Mouse (Mus musculus) induced T-regulatory cell, adult 2 months (primary cell): ENCODE results near the gene 9130409I23Rik.
"Not testable (repeated sequence)": the region's sequence is repeated elsewhere in the genome, so short reads cannot be mapped to it uniquely, and the experiment has no call there.

Experiments
- DNase-seq: peaks from one replicate; pipeline ENCODE4 v3.0.0-alpha.2; 2012; ENCODE audit warnings: low read depth

9130409I23Rik gene

DNA sequence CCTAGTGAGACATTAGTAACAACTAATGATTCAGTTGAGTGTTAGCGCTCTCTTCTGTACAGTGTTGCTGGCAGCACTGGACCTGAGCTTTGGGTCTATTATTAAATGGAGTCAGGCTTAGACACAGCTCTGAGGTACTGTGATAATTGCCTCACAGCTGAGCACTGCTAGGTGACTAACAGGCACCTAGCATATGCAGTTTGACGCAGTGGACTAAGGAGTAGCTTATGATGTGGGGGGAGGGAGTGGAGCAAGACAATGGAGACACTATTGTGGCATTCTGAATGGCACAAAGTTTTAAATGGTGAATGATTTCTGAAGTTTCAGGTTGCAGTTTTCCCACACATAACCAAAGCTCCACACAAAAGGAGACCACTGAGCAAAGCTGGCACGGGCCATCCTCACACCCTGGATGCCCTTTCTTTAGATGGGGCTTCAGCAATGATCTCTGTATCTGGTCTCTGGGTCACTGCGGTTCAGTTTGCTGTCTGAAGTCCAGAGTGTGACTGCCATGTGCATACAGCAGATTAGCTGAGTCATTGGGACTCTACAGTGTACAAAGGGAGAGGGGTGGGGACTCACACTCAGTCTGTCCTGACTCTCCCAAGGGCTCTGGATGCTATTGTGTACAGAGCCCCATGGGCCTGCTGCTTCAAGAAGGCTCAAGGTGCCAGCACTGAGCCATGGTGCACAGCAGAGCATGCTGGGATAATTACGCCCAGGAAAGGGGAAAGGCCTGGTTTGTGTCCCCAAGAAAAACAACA is 15.8 kb upstream of the 9130409I23Rik start:
- not testable (repeated sequence) for DNase-seq

DNA sequence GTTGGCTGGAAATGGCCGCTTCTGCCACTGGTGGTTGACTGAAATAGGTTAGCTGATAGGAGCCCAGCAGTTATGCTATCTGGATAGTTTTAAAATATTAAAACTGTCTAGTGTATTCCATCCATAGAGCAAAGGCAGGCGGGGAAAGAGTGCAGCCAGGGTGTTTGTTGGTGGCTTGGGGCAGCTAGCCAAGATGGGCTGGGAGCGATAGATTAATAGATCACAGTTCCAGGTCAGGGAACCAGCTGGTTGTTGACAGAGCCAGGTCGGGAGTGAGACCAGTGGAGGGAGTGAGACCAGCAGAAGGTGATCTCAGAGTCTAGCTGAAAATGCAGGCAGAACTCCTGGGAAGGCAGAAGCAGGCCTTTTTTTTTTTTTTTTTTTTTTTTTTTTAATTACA is 13.4 kb upstream of the 9130409I23Rik start:
- no peak for DNase-seq

DNA sequence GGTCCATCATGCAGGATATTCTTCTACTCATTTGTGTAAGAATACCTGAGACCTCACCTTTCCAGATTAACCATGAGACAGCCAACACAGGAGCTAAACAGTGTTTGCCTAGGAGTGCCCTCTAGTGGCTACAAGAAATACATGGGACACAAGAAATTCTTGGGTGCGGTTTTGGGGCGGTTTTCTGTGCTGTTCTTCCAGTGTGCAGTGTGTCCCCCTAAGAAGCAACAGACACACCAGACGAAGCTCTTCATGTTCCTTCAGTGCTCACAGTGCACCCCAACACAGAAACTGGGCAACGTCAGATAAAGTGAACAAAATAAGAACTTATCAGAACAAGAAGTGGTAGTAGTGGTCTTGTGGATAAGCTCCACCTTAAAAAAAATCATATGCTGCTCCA is 11.4 kb upstream of the 9130409I23Rik start:
- peak; percentile 80 for DNase-seq

DNA sequence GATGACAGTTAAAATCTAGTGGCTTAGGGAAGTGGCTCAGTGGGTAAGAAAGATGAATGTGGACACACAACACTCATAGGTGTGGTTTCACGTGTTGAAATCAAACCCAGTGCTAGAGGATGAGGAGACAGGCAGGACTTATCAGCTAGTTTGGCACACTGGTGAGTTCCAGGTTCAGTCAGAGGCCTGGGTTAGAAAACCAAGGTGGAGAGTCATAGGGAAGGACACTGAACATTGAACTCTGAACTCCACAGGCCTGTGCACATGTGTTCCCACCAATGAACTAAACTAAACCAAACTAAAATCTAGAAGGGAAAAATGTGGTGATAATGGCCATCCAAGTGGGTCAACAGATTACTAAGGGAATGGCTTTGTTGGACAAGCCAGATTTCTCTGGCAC is 3.5 kb upstream of the 9130409I23Rik start:
- DNase-seq: no peak

DNA sequence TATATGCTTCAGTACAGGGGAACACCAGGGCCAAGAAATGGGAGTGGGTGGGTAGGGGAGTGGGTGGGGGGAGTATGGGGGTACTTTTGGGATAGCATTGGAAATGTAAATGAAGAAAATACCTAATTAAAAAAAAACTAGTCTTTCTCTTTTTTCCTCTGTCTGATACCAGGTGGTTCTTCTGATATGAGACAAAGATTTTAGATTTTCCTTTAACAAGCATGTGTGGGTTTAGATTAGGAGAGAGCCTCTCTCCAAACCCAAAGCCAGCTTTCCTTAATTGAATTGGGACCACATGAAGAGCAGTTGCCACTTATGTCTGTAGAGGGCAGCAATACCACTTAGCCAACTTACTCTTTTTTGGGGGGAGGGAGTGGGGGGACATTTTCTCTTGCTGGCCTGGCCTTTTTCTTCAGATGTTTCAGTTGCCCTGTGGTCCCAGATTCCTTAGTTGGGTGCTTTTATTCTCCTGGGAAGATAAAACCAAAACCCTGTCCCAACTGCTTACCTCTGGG is 1.7 kb upstream of the 9130409I23Rik start:
- peak; percentile 8 for DNase-seq

DNA sequence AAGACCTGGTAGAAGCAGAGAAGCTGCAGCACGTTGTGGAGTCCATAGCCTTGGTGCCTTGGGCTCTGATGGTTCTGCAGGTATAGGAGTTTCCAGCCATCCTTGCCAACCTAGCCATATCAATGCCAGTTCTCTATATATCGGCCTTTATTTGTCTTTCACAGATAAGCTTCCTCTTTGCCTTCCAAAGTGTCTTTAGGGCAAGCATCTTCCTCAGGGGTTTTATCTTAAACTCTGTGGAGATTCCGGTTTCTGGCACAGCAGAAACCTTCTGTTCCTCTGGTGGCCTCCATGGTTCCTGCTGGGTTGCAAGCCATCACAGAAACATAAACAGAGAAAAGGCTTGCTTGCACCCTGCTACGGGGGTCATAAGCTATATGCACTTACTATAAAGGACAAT is 1.9 kb downstream of the 9130409I23Rik start:
- no peak for DNase-seq

DNA sequence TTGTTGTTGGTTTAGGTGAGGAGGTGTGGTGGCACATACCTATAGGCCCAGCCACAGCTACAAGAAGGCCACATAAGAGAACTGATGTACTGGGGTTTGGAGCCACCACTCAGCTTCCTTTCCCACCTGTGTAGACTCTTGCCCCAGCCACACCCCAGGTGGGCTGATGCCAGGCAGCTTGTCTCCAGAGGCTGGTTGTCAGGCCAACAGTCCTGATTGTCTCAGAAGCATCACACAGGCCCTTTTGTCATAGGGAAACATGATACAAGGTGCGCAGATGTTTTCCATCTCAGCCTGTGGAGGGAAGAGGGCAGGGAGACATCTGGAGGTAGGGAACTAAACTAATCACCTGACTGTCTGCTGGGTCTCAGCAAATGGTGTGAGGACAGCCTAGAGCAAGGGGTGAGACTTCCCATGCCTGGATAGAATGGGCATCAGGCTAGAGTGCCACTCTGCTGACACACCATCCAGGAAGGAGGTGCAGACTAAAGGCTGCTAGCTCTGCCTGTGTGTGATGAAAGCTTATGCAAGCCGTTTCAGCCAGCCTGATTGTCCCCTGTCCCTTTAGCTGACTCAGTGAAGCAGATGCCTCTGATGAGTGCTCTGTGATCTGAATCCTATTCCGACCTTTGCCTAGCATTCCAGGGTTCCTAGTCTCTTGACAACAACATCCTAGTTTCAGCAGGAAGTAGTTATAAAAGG is 10.9 kb downstream of the 9130409I23Rik start:
- DNase-seq: no peak

DNA sequence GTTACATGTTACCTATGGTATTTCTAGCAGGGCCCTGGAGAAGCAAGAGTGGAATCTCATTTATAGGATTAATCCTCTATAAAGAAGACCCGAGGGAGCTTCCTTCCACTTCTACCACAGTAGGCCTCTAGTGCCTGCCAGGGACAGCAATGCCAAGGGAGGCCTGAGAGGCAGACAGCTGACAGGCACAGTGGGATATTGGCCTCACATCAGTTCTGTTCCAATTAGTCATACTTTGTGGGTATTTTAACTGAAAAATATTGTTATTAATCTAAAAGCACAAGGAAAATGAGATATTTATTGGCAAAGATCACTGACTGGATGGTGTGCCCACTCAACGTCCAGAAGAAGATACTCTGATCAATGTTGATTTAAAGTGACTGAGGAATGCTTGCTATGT is 13.0 kb downstream of the 9130409I23Rik start:
- no peak for DNase-seq

DNA sequence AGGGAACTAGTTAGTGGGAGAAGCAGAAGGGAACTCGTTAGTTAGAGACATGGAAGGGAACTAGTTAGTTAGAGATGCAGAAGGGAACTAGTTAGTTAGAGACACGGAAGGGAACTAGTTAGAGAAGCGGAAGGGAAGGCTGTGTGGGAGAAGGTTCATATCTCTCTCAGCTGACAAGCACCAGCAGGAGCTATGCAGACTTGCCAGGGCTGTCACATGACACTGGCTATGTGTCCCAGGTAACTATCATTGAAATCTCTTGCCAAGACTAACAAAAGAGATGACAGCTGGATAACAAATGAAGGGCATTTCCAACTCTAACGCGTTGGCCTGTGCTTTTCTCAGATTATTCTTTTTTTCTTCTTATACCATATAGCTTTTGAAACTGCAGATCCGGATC is 13.6 kb downstream of the 9130409I23Rik start:
- DNase-seq: no peak

DNA sequence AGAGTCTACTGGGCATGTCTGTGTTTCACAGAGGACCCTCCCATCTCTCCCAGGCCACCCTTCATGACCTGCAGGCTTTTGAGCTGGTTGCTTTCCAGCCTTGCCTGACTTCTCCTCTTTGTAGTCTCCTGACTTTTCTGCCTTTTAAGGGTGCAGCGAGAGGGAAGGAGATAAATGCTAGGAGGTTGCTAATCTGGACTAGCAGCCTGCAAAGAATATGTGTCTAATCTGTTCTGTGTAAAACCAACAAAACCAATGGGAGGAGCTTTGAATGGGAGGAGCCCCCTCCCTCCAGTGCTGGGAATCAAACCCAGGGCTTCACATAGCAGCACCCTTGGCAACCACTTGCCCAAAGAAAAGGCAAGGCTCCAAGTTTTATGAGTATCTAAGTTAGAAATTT is 17.3 kb downstream of the 9130409I23Rik start:
- DNase-seq: no peak

DNA sequence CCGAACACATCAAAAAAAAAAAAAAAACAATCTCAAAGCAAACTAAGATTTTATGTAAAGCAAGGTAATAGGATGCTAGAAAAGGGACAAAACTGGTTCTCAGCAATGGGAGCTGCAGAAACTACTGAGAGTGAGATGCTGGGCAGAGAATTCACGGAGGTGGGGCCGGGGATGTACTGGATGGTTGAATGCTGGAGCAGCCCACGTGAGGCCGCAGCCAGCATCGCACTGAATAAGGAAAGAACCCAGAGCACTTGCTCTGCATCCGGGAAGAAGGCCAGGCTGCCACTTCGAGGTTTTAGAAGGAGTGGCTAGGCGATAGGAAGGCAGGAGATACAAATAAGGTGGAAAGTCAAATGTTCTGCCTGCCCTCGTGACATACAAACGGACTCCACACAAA is 18.6 kb downstream of the 9130409I23Rik start:
- DNase-seq: no peak

DNA sequence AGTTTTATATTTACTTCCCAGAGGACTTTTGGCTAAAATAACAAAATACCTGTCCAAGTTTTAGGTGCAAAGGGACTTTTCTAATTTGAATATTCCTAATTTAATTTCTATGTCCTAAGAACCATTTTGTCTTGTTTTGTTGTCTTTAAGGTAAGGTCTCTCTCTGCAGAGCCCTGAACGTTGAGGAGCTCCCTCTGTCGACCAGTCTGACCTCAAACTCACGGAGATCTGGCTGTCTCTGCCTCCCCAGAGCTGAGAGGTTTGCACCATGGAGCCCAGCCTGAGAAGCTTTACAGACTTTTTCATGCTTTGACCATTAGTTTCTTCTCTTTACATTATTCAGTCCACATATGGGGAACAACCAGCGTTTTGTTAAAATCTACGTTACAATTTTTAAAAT is 22.0 kb downstream of the 9130409I23Rik start:
- DNase-seq: peak; percentile 15

DNA sequence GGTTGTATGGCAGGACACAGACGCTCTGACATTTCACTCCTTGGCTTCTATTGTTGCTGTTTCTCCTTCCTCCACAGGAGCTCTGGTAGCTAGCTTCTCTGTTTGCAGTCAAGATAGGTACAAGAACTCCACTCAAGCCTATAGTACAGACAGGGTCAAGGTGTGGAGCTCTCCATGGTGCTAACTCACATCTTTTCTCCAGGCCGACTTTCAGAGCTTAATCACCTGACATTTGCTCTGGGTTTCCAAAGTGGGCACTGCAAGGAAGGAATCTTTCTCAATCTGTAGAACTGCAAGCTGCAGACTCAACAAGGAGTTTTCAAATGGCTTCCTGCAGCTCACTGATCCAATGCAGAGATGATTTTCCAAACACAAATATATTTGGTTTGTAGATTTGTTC is 33.0 kb downstream of the 9130409I23Rik start:
- peak; percentile 23 for DNase-seq

DNA sequence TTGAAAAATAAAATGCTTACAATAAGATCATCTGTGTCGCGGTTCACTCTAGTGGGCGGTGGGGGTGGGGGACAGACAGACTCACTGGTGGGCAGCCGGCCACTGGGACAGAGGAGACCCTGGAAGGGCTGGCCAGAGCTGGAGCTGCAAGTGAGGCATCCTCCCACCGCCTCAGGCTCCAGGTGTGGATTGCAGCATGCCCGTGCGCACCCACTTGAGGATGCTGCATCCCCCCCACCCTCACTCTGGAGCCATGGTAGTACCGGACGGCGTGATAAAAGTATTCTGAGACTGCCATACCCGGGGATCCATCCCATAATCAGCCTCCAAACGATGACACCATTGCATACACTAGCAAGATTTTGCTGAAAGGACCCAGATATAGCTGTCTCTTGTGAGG is 39.0 kb downstream of the 9130409I23Rik start:
- DNase-seq: no peak
